ENCODE assay signal across 13 mouse cellular contexts in the genomic region with DNA sequence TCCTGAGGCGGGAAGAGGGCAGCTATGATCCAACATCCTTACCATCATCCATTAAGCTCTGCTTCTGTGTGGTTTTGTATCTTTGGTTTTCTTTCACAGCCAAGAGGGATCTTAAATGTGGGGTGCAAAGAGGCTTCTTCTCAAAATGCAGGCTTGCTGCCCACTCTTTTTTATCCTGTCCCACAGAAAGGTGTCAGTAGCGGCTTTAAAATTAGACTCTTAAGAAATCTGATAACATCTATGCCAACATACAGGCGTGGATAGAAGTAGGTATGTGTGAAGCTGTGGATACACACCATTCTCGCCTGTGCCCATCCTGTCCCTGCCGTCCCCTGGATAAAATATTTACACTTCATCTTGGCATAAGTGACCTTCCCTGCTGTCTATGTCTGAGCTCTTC.
"Had no signal": no experiment of that assay in that cellular context is flagged by ENCODE, and none has a peak within 500 bp of the region (broad histone marks: within the 10 kb centered on the region; RNA-seq: fewer than 3 reads in every experiment).

No protein-coding gene starts in this region.

- H3K9ac ChIP-seq: heart, embryonic 12.5 days; hindbrain, embryonic 12.5 days; hindbrain, embryonic 14.5 days; intestine, embryonic 15.5 days; kidney, embryonic 15.5 days; limb, embryonic 13.5 days; limb, embryonic 15.5 days; liver, embryonic 14.5 days had no signal

- H3K36me3 ChIP-seq: heart, embryonic 12.5 days; hindbrain, embryonic 10.5 days; hindbrain, embryonic 12.5 days; intestine, embryonic 15.5 days; kidney, embryonic 15.5 days; limb, embryonic 13.5 days; limb, embryonic 15.5 days had no signal

- H3K9me3 ChIP-seq: hindbrain, embryonic 10.5 days; hindbrain, embryonic 12.5 days; intestine, embryonic 15.5 days; kidney, embryonic 15.5 days; limb, embryonic 13.5 days; limb, embryonic 15.5 days had no signal

- H3K27ac ChIP-seq: heart, adult 2 months; hindbrain, embryonic 10.5 days; hindbrain, embryonic 12.5 days; hindbrain, embryonic 14.5 days; intestine, embryonic 15.5 days; kidney, embryonic 15.5 days; layer of hippocampus, adult 2 months; limb, embryonic 13.5 days; limb, embryonic 15.5 days; liver, embryonic 14.5 days had no signal

- ATAC-seq: hindbrain, embryonic 16.5 days; intestine, embryonic 15.5 days had no signal

- H3K4me3 ChIP-seq: heart, adult 2 months; heart, embryonic 12.5 days; hindbrain, embryonic 10.5 days; hindbrain, embryonic 12.5 days; intestine, embryonic 15.5 days; kidney, embryonic 15.5 days; layer of hippocampus, adult 2 months; limb, embryonic 13.5 days; limb, embryonic 15.5 days had no signal

- H3K27me3 ChIP-seq: hindbrain, embryonic 12.5 days; intestine, embryonic 15.5 days; kidney, embryonic 15.5 days; limb, embryonic 13.5 days; limb, embryonic 15.5 days had no signal

- H3K4me2 ChIP-seq: heart, embryonic 12.5 days; hindbrain, embryonic 12.5 days; hindbrain, embryonic 14.5 days; intestine, embryonic 15.5 days; kidney, embryonic 15.5 days; limb, embryonic 13.5 days; limb, embryonic 15.5 days; liver, embryonic 11.5 days had no signal

- H3K4me1 ChIP-seq: heart, embryonic 12.5 days; hindbrain, embryonic 12.5 days; intestine, embryonic 15.5 days; limb, embryonic 13.5 days; limb, embryonic 15.5 days had no signal
